Mouse (Mus musculus): Measurements from ENCODE around the gene Man2b1. TPM values are rescaled to one million over a fixed set of nuclear protein-coding genes. Genes with fewer than 3 reads are reported as not detected.
"Not testable (repeated sequence)": the region's sequence is repeated elsewhere in the genome, so short reads cannot be mapped to it uniquely, and the experiment has no call there.

The Man2b1 gene
- polyA plus RNA-seq, 1 experiment from 2014 or later = 20.7 TPM

GRCm38 (mm10) chr8:85135690-85136089 lies 52.6 kb downstream of the Man2b1 start:
- H3K9ac ChIP-seq (replicated peaks); H3K27ac ChIP-seq (replicated peaks); H3K27me3 ChIP-seq; ATAC-seq (ENCODE audit: low FRiP score, low read depth); H3K36me3 ChIP-seq; H3K4me1 ChIP-seq; H3K4me3 ChIP-seq; H3K9me3 ChIP-seq; H3K4me2 ChIP-seq (replicated peaks): not testable (repeated sequence)
- 89% methylated on average over 2 of the region's 2 CpGs for WGBS

GRCm38 (mm10) chr8:85142516-85142915 lies 59.4 kb downstream of the Man2b1 start:
- no peaks in the 10 kb centered on the region for H3K36me3 ChIP-seq
- 89% methylated on average over 4 of the region's 4 CpGs for WGBS

More at GRCm38 (mm10) chr8:85142516-85142915, 59.4 kb downstream of the Man2b1 start:
- ATAC-seq (ENCODE audit: low FRiP score, low read depth) = no peak
- no peak overlapping the region for H3K9ac ChIP-seq (replicated peaks)
- H3K9me3 ChIP-seq = peaks cover 8% of the 10 kb centered on the region
- H3K4me1 ChIP-seq = no peaks in the 10 kb centered on the region
- H3K4me2 ChIP-seq (replicated peaks) = no peak overlapping the region
- no peaks in the 10 kb centered on the region for H3K27me3 ChIP-seq
- H3K4me3 ChIP-seq = no peak overlapping the region
- no peak overlapping the region for H3K27ac ChIP-seq (replicated peaks)

Small RNA genes within 50 kb of the gene (microRNA-seq; reads per million reads assigned to microRNA genes)
- gene Gm23388 (3.5 reads per million, percentile 12 among the genes with 10 or more reads in this experiment), gene Mir7070 (1.2 reads per million)

Other genes starting within 250 kb of the Man2b1 start
- gene Rad23a, start 242.6 kb upstream of the Man2b1 start, polyA plus RNA-seq (2016; fragmentation: Nextera tagmentation; extraction: Ambion mirVana) = 104 and 110 TPM in 2 replicates
- 640 and 681 TPM in 2 replicates for gene Calr, start 236.3 kb upstream of the Man2b1 start, polyA plus RNA-seq (2016; fragmentation: Nextera tagmentation; extraction: Ambion mirVana)
- gene Farsa, start 226.3 kb upstream of the Man2b1 start, polyA plus RNA-seq (2016; fragmentation: Nextera tagmentation; extraction: Ambion mirVana) = 105 and 113 TPM in 2 replicates
- gene Syce2, start 211.2 kb upstream of the Man2b1 start, polyA plus RNA-seq (2016; fragmentation: Nextera tagmentation; extraction: Ambion mirVana) = 42.1 and 44.9 TPM in 2 replicates
- 33.1 and 33.9 TPM in 2 replicates for gene Gcdh, start 189.3 kb upstream of the Man2b1 start, polyA plus RNA-seq (2016; fragmentation: Nextera tagmentation; extraction: Ambion mirVana)
- gene Klf1, start 181.3 kb upstream of the Man2b1 start, polyA plus RNA-seq (2016; fragmentation: Nextera tagmentation; extraction: Ambion mirVana) = 4.3 and 4.5 TPM in 2 replicates
- gene Dnase2a, start 174.7 kb upstream of the Man2b1 start, polyA plus RNA-seq (2016; fragmentation: Nextera tagmentation; extraction: Ambion mirVana) = 8.9 and 9.4 TPM in 2 replicates
- 29.3 and 34.3 TPM in 2 replicates for gene Mast1, start 145.9 kb upstream of the Man2b1 start, polyA plus RNA-seq (2016; fragmentation: Nextera tagmentation; extraction: Ambion mirVana)
- 1.3 and 1.7 TPM in 2 replicates for gene Rtbdn, start 136.3 kb upstream of the Man2b1 start, polyA plus RNA-seq (2016; fragmentation: Nextera tagmentation; extraction: Ambion mirVana)
- not detected in 2 replicates for gene Gm49661, start 113.8 kb upstream of the Man2b1 start, polyA plus RNA-seq (2016; fragmentation: Nextera tagmentation; extraction: Ambion mirVana)
- gene Prdx2, start 113.7 kb upstream of the Man2b1 start, polyA plus RNA-seq (2016; fragmentation: Nextera tagmentation; extraction: Ambion mirVana) = 1,292 and 1,309 TPM in 2 replicates
- 91.9 and 98.7 TPM in 2 replicates for gene Rnaseh2a, start 113.5 kb upstream of the Man2b1 start, polyA plus RNA-seq (2016; fragmentation: Nextera tagmentation; extraction: Ambion mirVana)
- 6.0 and 6.5 TPM in 2 replicates for gene Junb, start 104.6 kb upstream of the Man2b1 start, polyA plus RNA-seq (2016; fragmentation: Nextera tagmentation; extraction: Ambion mirVana)
- 17.7 and 18.7 TPM in 2 replicates for gene Hook2, start 92.7 kb upstream of the Man2b1 start, polyA plus RNA-seq (2016; fragmentation: Nextera tagmentation; extraction: Ambion mirVana)
- gene Best2, start 68.7 kb upstream of the Man2b1 start, polyA plus RNA-seq (2016; fragmentation: Nextera tagmentation; extraction: Ambion mirVana) = not detected in 2 replicates
- gene Asna1, start 58.0 kb upstream of the Man2b1 start, polyA plus RNA-seq (2016; fragmentation: Nextera tagmentation; extraction: Ambion mirVana) = 137 and 146 TPM in 2 replicates
- 164 and 178 TPM in 2 replicates for gene Trir, start 56.4 kb upstream of the Man2b1 start, polyA plus RNA-seq (2016; fragmentation: Nextera tagmentation; extraction: Ambion mirVana)
- 42.0 and 45.4 TPM in 2 replicates for gene Tnpo2, start 46.4 kb upstream of the Man2b1 start, polyA plus RNA-seq (2016; fragmentation: Nextera tagmentation; extraction: Ambion mirVana)
- 40.7 and 41.6 TPM in 2 replicates for gene Fbxw9, start 23.2 kb upstream of the Man2b1 start, polyA plus RNA-seq (2016; fragmentation: Nextera tagmentation; extraction: Ambion mirVana)
- 0.92 and 0.94 TPM in 2 replicates for gene Gm5741, start 15.3 kb upstream of the Man2b1 start, polyA plus RNA-seq (2016; fragmentation: Nextera tagmentation; extraction: Ambion mirVana)
- gene Dhps, start 11.5 kb upstream of the Man2b1 start, polyA plus RNA-seq (2016; fragmentation: Nextera tagmentation; extraction: Ambion mirVana) = 74.7 and 74.8 TPM in 2 replicates
- gene Wdr83os, start 2.5 kb upstream of the Man2b1 start, polyA plus RNA-seq (2016; fragmentation: Nextera tagmentation; extraction: Ambion mirVana) = 114 and 119 TPM in 2 replicates
- 46.6 and 54.2 TPM in 2 replicates for gene Wdr83, start 2.0 kb upstream of the Man2b1 start, polyA plus RNA-seq (2016; fragmentation: Nextera tagmentation; extraction: Ambion mirVana)
- 1.6 and 2.4 TPM in 2 replicates for gene Zfp791, start 39.8 kb downstream of the Man2b1 start, polyA plus RNA-seq (2016; fragmentation: Nextera tagmentation; extraction: Ambion mirVana)
- not detected in 2 replicates for gene Cks1brt, start 68.7 kb downstream of the Man2b1 start, polyA plus RNA-seq (2016; fragmentation: Nextera tagmentation; extraction: Ambion mirVana)
- gene Olfr371, start 142.7 kb downstream of the Man2b1 start, polyA plus RNA-seq (2016; fragmentation: Nextera tagmentation; extraction: Ambion mirVana) = not detected in 2 replicates
- 98.4 and 98.9 TPM in 2 replicates for gene Orc6, start 216.4 kb downstream of the Man2b1 start, polyA plus RNA-seq (2016; fragmentation: Nextera tagmentation; extraction: Ambion mirVana)
- gene Vps35, start 216.5 kb downstream of the Man2b1 start, polyA plus RNA-seq (2016; fragmentation: Nextera tagmentation; extraction: Ambion mirVana) = 171 and 180 TPM in 2 replicates